Comparison of ENCODE assay signal across 19 mouse cellular contexts in the genomic region with DNA sequence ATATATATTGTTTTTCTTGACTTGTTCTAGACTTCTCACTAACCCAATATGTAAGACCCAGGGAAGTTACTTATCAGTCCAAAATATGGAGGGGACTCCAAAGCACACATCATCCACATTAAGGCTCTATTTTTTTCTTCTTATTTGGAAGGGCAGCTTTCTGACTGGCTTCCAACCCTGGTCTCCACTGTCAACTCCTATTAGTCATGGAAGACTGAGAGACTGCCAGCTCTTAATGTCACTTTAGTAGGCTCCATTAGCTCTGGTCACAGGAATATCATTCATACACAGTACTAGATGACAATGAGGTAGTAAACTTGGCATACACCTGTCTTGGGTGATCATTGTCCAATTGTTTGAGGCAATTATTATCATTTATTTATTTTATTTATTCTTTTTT.
DNase-seq lines count a peak whose midpoint lies in the region; ATAC-seq lines count a peak whose summit lies in the region.
"Had no signal": no experiment of that assay in that cellular context is flagged by ENCODE, and none has a peak within 500 bp of the region (broad histone marks: within the 10 kb centered on the region; RNA-seq: fewer than 3 reads in every experiment).

No protein-coding gene starts in this region.

- H3K4me2 ChIP-seq in intestine, embryonic 15.5 days (replicated peaks), result no peak overlapping the region
- H3K4me2 ChIP-seq: forebrain, embryonic 13.5 days; heart, embryonic 12.5 days had no signal

- ATAC-seq in cerebellum, adult (ENCODE audit: insufficient number of reproducible peaks, low FRiP score, low TSS enrichment), result peak; percentile 75
- ATAC-seq in intestine, embryonic 15.5 days, result no peak
- ATAC-seq: CD4-positive, CD25-positive, alpha-beta regulatory T cell, adult 4 months; forebrain, embryonic 13.5 days; forebrain, postnatal 0 days; intestine, embryonic 16.5 days had no signal

- H3K9ac ChIP-seq in intestine, embryonic 15.5 days, result no peak overlapping the region
- H3K9ac ChIP-seq: forebrain, embryonic 13.5 days; forebrain, postnatal 0 days; heart, embryonic 12.5 days had no signal

- DNase-seq in cerebellum, postnatal 36 days, result no peak
- peak; percentile 24 for DNase-seq in left cerebral cortex, postnatal 4 days
- DNase-seq in left cerebral cortex, postnatal 10 days (ENCODE audit: extremely low spot score in 1 of 2, low spot score in 2 of 2), result no peak
- peak; percentile 45 for DNase-seq in cerebellum, adult 9-10 months
- DNase-seq in retina, embryonic 14.5 days (ENCODE audit: low spot score), result peak; percentile 38
- no peak for DNase-seq in adrenal gland, adult 18-20 months (ENCODE audit: low spot score in 2 of 2)
- DNase-seq: adrenal gland, postnatal 10 days; B cell, adult 2 months; forebrain, postnatal 0 days; gastrocnemius, postnatal 14 days had no signal

- no peaks in the 10 kb centered on the region for H3K4me1 ChIP-seq in intestine, embryonic 15.5 days (replicated peaks)
- H3K4me1 ChIP-seq: heart, embryonic 12.5 days had no signal

- no peaks in the 10 kb centered on the region for H3K36me3 ChIP-seq in intestine, embryonic 15.5 days
- H3K36me3 ChIP-seq: embryonic facial prominence, embryonic 10.5 days; G1E; heart, embryonic 12.5 days; hindbrain, embryonic 10.5 days had no signal

- no peak overlapping the region for H3K4me3 ChIP-seq in intestine, embryonic 15.5 days (replicated peaks)
- H3K4me3 ChIP-seq: embryonic facial prominence, embryonic 10.5 days; forebrain, embryonic 13.5 days; heart, embryonic 12.5 days; hindbrain, embryonic 10.5 days had no signal

- no peaks in the 10 kb centered on the region for H3K27me3 ChIP-seq in intestine, embryonic 15.5 days (replicated peaks)
- H3K27me3 ChIP-seq: forebrain, embryonic 13.5 days; heart, embryonic 12.5 days had no signal

- H3K9me3 ChIP-seq in intestine, embryonic 15.5 days, result no peaks in the 10 kb centered on the region
- H3K9me3 ChIP-seq: embryonic facial prominence, embryonic 10.5 days; forebrain, embryonic 13.5 days; G1E; heart, embryonic 12.5 days; hindbrain, embryonic 10.5 days had no signal

- intact Hi-C loops in left cerebral cortex, postnatal 4 days (cut with DNase I), result no loop called here
- intact Hi-C loops in left cerebral cortex, postnatal 10 days (cut with DNase I), result no loop called here

- H3K27ac ChIP-seq in intestine, embryonic 15.5 days, result no peak overlapping the region
- H3K27ac ChIP-seq: embryonic facial prominence, embryonic 10.5 days; forebrain, embryonic 13.5 days; hindbrain, embryonic 10.5 days had no signal

Comparison
In these comparisons a context has a peak if more than half of its experiments do, and no peak if none do; other contexts are left out.
1. DNase-seq: peak in left cerebral cortex, postnatal 4 days (single experiment), cerebellum, adult 9-10 months (single experiment) and retina, embryonic 14.5 days (single experiment); none in cerebellum, postnatal 36 days (0 of 2), left cerebral cortex, postnatal 10 days (0 of 2) and adrenal gland, adult 18-20 months (0 of 2).